Mouse (Mus musculus): ENCODE data around the gene Wdr95.

DNA sequence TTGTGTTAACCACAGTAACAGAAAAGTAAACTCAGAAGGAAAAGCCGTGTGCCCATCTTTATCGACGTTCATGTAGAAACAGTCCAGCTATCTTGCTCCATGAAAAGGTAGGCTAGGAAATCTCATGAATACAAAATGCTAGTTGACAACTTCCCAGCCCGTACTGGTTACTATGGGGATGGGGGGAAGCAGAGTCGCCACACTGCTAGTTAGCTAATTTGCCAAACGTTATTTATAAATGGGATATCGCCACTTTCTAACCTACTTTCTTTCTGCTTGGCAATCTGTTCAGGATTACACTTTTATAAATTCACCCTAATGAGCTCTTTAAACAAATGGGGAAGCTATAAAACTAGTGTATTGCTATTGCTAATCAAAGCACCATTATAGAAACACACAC lies 46.6 kb upstream of the Wdr95 start:
- no peak for TF ChIP-seq HCFC1 (IDR thresholded peaks at IDR 0.05; ENCODE audit: low read depth, low read length)
- TF ChIP-seq E2F4 (IDR thresholded peaks at IDR 0.05; ENCODE audit: borderline replicate concordance, low read depth, low read length), result no peak
- TF ChIP-seq TCF12 (IDR thresholded peaks at IDR 0.05; ENCODE audit: low read depth, low read length), result no peak
- TF ChIP-seq CTCF (IDR thresholded peaks at IDR 0.05 in 2 of 3, conservative IDR thresholded peaks at IDR 0.05 in 1 of 3; ENCODE audit: control insufficient read depth in 1 of 3, insufficient read depth in 1 of 3, low read depth in 2 of 3, low read length in 3 of 3, poor library complexity in 1 of 3, severe bottlenecking in 1 of 3), result no peak
- TF ChIP-seq USF1 (IDR thresholded peaks at IDR 0.05; ENCODE audit: low read depth, low read length), result no peak
- TF ChIP-seq POLR2A (IDR thresholded peaks at IDR 0.05; ENCODE audit: control insufficient read depth in 1 of 2, insufficient read depth in 1 of 2, low read depth in 1 of 2, low read length in 2 of 2, poor library complexity in 1 of 2), result no peak
- TF ChIP-seq MAFK (IDR thresholded peaks at IDR 0.05; ENCODE audit: borderline replicate concordance, low read depth, low read length), result no peak
- no peak for TF ChIP-seq ZNF384 (IDR thresholded peaks at IDR 0.05; ENCODE audit: low read depth, low read length)
- TF ChIP-seq ZC3H11A (IDR thresholded peaks at IDR 0.05; ENCODE audit: low read depth, low read length), result no peak
- no peak for TF ChIP-seq EP300 (IDR thresholded peaks at IDR 0.05; ENCODE audit: low read depth in 1 of 2, low read length in 2 of 2)
- no peak for TF ChIP-seq ZKSCAN1 (IDR thresholded peaks at IDR 0.05; ENCODE audit: low read depth, low read length)
- TF ChIP-seq BHLHE40 (IDR thresholded peaks at IDR 0.05; ENCODE audit: borderline replicate concordance, low read depth, low read length), result no peak
- no peak for TF ChIP-seq NELFE (IDR thresholded peaks at IDR 0.05; ENCODE audit: low read depth, low read length)

All from MEL (cell line).